Mouse (Mus musculus) bone marrow, adult 2 months (tissue): ENCODE data around the gene Ifngr1. TPM values are rescaled to one million over a fixed set of nuclear protein-coding genes. Genes with fewer than 3 reads are reported as not detected.

Source experiments
- H3K27ac ChIP-seq: fragments of 200-500 bp; 2 replicates; pipeline ENCODE4 v1.5.1; 2012; ENCODE audit warnings: low read depth, mild to moderate bottlenecking, control low read depth, inconsistent platforms, low read length; ENCODE audit not compliant: control insufficient read depth, poor library complexity, insufficient read depth
- H3K4me1 ChIP-seq: fragments of 200-500 bp; 2 replicates; pipeline ENCODE4 v1.6.1; 2011; ENCODE audit warnings: low read length; ENCODE audit not compliant: control insufficient read depth, insufficient read depth
- H3K4me3 ChIP-seq: fragments of 200-500 bp; replicated peaks from 2 replicates; pipeline ENCODE3; 2011; ENCODE audit warnings: mild to moderate bottlenecking, low read depth, low read length, control low read depth; ENCODE audit not compliant: control insufficient read depth
- CTCF ChIP-seq: fragments of 200-500 bp; IDR thresholded peaks from 2 replicates; pipeline ENCODE4 v1.5.1; 2011; ENCODE audit warnings: low read length, control low read depth; ENCODE audit not compliant: control insufficient read depth, insufficient read depth
- POLR2A ChIP-seq: fragments of 200-500 bp; IDR thresholded peaks from 2 replicates; pipeline ENCODE4 v1.6.1; 2011; ENCODE audit warnings: low read depth, mild to moderate bottlenecking, control low read depth, low read length, borderline replicate concordance; ENCODE audit not compliant: control insufficient read depth
- WGBS: fragments of 180-500 bp; shearing (Covaris S2); methylation state at CpG from one replicate; pipeline ENCODE4 v1.1.7; 2018; 5-methylcytosine and 5-hydroxymethylcytosine counted together
- polyA plus RNA-seq: library from polyadenylated mRNA; stranded (reverse); fragments of >200 nt; gene quantifications from 2 replicates; pipeline ENCODE4 v1.2.4, GENCODE M21; 2011; ENCODE audit warnings: low replicate concordance; ENCODE audit not compliant: missing spikeins, insufficient read depth, insufficient read length

The Ifngr1 gene
- polyA plus RNA-seq, 1 experiment: 78.0 TPM

DNA sequence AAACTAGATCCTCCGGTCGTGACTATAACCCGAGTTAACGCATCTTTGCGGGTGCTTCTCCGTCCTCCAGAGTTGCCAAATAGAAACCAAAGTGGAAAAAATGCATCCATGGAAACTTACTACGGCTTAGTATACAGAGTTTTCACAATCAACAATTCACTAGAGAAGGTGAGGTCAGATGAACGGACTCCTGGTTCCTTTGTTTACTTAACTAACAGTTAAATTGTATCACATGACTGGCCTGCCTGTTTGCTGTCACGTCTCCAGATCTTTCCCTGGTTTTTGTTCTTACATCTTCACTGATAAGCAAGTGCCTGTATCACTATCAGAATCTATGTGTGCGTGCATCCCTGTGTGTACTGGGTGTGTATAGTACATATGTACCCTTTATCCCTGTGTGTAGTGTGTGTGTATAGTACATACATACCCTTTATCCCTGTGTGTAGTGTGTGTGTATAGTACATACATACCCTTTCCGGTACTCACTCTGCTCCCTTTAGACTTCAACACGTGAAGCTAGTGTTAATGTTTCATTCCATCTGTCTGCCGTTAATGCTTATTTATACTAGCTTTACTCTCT lies 40.0 kb downstream of the Ifngr1 start:
- no peaks in the 10 kb centered on the region; the same call in 1 of the 2 replicates for H3K4me1 ChIP-seq
- TF ChIP-seq CTCF (no peak), POLR2A (no peak)
- 85% methylated on average over 13 of the region's 13 CpGs for WGBS
- no peak overlapping the region for H3K27ac ChIP-seq
- H3K4me3 ChIP-seq: no peak overlapping the region

DNA sequence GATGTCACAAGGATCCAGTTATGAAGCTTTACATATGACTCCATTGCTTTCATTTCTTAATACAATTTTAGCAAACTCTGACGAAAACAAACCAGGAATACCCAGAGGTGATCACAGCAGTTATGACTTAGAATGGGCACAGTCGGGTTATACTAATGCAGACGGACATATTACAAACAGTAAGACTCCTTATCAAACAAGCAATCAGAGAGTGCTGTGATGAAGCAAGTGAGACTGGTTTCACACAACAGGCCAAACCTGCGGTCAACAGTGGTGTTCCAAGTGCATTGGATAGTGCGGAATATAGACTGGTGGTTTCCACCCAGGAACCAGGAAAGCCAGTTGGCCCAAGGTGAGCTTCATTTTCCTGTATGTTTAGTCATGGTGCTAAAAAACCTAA lies 47.1 kb downstream of the Ifngr1 start:
- no peak for TF ChIP-seq CTCF
- no peak for TF ChIP-seq POLR2A
- no peaks in the 10 kb centered on the region for H3K4me1 ChIP-seq
- no peak overlapping the region for H3K27ac ChIP-seq
- no peak overlapping the region for H3K4me3 ChIP-seq
- WGBS: 79% methylated on average over 5 of the region's 5 CpGs

DNA sequence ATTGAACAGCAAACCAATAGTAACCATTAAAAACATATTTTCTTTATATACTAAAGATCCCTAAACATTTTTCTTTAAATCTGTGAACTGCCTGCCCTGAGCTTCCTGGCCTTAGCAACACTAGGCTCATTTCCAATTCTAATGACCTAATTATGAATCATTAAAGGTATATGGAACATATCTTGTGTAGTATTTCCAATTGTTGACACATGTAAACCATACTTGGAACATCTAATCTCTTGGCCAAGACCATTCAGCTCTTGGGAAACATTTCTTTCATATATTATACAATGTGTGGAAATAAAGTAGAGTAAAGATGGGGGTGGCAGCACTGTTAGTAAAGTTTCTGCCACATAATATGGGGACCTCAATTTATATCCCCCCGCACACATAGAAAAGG lies 47.9 kb downstream of the Ifngr1 start:
- Histone ChIP-seq H3K4me1 (no peaks in the 10 kb centered on the region), H3K4me3 (no peak overlapping the region), H3K27ac (no peak overlapping the region)
- TF ChIP-seq CTCF: no peak
- TF ChIP-seq POLR2A: no peak
- 89% methylated on average over 1 of the region's 1 CpGs for WGBS

DNA sequence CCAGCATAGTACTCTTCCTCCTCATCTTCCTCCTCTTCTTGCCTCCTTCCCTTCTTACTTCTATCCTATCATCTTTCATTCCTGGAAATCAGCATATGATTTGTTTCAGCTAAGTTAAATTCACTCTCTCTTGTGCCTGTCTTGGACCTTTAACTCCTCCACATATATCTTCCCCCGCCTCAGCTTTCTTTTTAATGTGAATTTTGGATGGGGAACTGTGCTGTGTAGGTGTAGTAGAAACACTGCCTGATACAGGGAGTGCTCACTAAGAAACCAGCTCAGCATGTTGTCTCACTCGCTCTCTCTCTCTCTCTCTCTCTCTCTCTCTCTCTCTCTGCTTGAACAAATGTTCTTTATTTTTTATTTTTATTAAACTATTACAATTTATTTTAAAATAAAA lies 53.4 kb downstream of the Ifngr1 start:
- H3K4me3 ChIP-seq: no peak overlapping the region
- no peak overlapping the region for H3K27ac ChIP-seq
- no peaks in the 10 kb centered on the region for H3K4me1 ChIP-seq
- TF ChIP-seq POLR2A: no peak
- WGBS: 83% methylated on average over 2 of the region's 2 CpGs

DNA sequence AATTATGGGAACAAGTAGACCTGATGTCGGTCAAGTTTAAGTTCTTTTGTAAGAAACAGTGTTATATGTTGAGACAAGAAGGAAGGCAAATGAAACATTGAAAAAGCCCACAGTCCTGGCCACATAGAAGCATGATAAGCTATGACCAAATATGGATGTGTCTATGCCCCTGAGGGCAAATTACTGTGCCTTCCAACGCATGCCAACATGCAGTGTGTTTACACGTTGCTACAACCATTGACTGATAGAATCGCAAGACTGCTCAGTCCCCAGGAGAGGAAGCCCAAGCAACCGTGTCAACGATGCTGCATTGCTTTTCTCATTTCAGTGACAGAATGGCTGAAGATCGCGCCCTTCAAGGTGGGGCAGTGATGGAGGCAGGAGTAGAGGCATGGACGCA lies 65.7 kb downstream of the Ifngr1 start:
- no peak overlapping the region for H3K4me3 ChIP-seq
- peaks cover 6% of the 10 kb centered on the region; the same call in 1 of the 2 replicates for H3K4me1 ChIP-seq
- H3K27ac ChIP-seq: no peak overlapping the region
- TF ChIP-seq CTCF: no peak
- no peak for TF ChIP-seq POLR2A
- WGBS: 71% methylated on average over 9 of the region's 9 CpGs

Other genes with a start within 250 kb of the Ifngr1 start
- gene Olig3, start 235.4 kb upstream of the Ifngr1 start, polyA plus RNA-seq: 2.4 TPM in 1 of 2 replicates, not detected in the other
- gene Il22ra2, start 30.0 kb downstream of the Ifngr1 start, polyA plus RNA-seq: not detected in 2 replicates
- not detected in 2 replicates for gene Il20ra, start 120.6 kb downstream of the Ifngr1 start, polyA plus RNA-seq